Mouse (Mus musculus) lung, adult 2 months (tissue): ENCODE results near the gene 4930402H24Rik.

Experiments used
- CTCF ChIP-seq: fragments of 200-500 bp; IDR thresholded peaks from 2 replicates; pipeline ENCODE4 v1.5.1; 2011; ENCODE audit warnings: mild to moderate bottlenecking, low read length, control low read depth; ENCODE audit not compliant: insufficient read depth
- POLR2A ChIP-seq: fragments of 200-500 bp; IDR thresholded peaks from 2 replicates; pipeline ENCODE4 v1.6.1; 2011; ENCODE audit warnings: low read depth, mild to moderate bottlenecking, control low read depth, low read length, borderline replicate concordance; ENCODE audit errors: extremely low read depth

GRCm38 (mm10) chr2:130657541-130657940 lies 248.7 kb downstream of the 4930402H24Rik start:
- no peak for TF ChIP-seq POLR2A
- no peak for TF ChIP-seq CTCF
